Mouse (Mus musculus) liver, adult 2 months (tissue): ENCODE results near the gene Dtx2. TPM values are rescaled to one million over a fixed set of nuclear protein-coding genes. Genes with fewer than 3 reads are reported as not detected.
"Not testable (repeated sequence)": the region's sequence is repeated elsewhere in the genome, so short reads cannot be mapped to it uniquely, and the experiment has no call there.

Experiments
- DNase-seq: peaks from one replicate; pipeline ENCODE4 v3.0.0-alpha.2; 2011; ENCODE audit warnings: low read depth, low spot score; ENCODE audit errors: extremely low read depth
- H3K27ac ChIP-seq: fragments of 200-500 bp; replicated peaks from 2 replicates; pipeline ENCODE4 v1.5.1; 2012; ENCODE audit warnings: low read depth, mild to moderate bottlenecking, control low read depth, inconsistent platforms, low read length; ENCODE audit not compliant: insufficient read depth
- H3K27me3 ChIP-seq: fragments of 200-500 bp; 2 replicates; pipeline ENCODE4 v1.6.1; 2012; ENCODE audit warnings: mild to moderate bottlenecking, moderate library complexity, low read length, inconsistent platforms; ENCODE audit not compliant: control insufficient read depth, insufficient read depth
- H3K36me3 ChIP-seq: fragments of 200-500 bp; 2 replicates; pipeline ENCODE4 v1.6.1; 2012; ENCODE audit warnings: low read length, inconsistent platforms; ENCODE audit not compliant: control insufficient read depth, insufficient read depth
- H3K4me1 ChIP-seq: fragments of 200-500 bp; 2 replicates; pipeline ENCODE4 v1.6.1; 2011; ENCODE audit warnings: low read length; ENCODE audit not compliant: control insufficient read depth, insufficient read depth
- H3K4me3 ChIP-seq: fragments of 200-500 bp; 2 replicates; pipeline ENCODE4 v1.5.1; 2011; ENCODE audit warnings: low read depth, mild to moderate bottlenecking, control low read depth, low read length, moderate library complexity; ENCODE audit not compliant: insufficient read depth
- H3K79me2 ChIP-seq: fragments of 200-500 bp; 2 replicates; pipeline ENCODE4 v1.6.1; 2012; ENCODE audit warnings: inconsistent platforms, mild to moderate bottlenecking, low read length, moderate library complexity; ENCODE audit not compliant: control insufficient read depth, insufficient read depth
- H3K9ac ChIP-seq: fragments of 200-500 bp; 2 replicates; pipeline ENCODE4 v1.6.1; 2012; ENCODE audit warnings: low read depth, mild to moderate bottlenecking, control low read depth, inconsistent platforms, low read length
- CTCF ChIP-seq: fragments of 200-500 bp; IDR thresholded peaks from 2 replicates; pipeline ENCODE4 v1.5.1; 2011; ENCODE audit warnings: low read depth, low read length, control low read depth
- POLR2A ChIP-seq: fragments of 200-500 bp; IDR thresholded peaks from 2 replicates; pipeline ENCODE4 v1.6.1; 2011; ENCODE audit warnings: low read length, control low read depth; ENCODE audit not compliant: insufficient read depth; ENCODE audit errors: extremely low read depth
- WGBS: fragments of 180-500 bp; shearing (Covaris S2); methylation state at CpG from one replicate; pipeline ENCODE4 v1.1.7; 2018; 5-methylcytosine and 5-hydroxymethylcytosine counted together
- polyA plus RNA-seq: library from polyadenylated mRNA; depleted of rRNA; stranded (reverse); fragments of >200 nt; gene quantifications from 2 replicates; pipeline ENCODE4 v1.2.3, GENCODE M21; 2012
- total RNA-seq: library from RNA; depleted of rRNA; stranded (reverse); fragments of >200 nt; gene quantifications from 2 replicates; pipeline ENCODE4 v1.2.3, GENCODE M21; 2014

Gene Dtx2
- total and polyA plus RNA-seq, 2 experiments = 1.0 to 7.1 TPM

DNA sequence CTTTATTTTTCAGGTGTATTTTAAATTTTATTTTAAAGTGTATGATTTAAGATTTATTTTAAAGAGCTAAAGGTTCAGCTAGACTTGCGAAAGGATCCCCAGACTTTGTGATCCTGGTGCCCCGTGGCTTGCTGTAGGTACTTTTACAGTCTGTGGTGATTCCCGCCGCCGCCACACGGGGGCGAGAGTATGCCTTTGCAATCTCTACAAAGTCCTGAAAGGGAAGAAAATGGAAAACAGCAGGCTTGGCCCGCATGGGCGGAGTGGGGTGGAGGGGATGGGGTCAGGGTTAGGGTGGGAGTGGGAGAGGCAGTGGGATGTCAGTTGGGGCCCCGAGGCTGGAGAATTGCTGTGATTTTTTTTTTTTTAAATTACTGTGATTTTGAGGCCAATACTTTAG is 51.4 kb downstream of the Dtx2 start:
- H3K27me3 ChIP-seq = no peaks in the 10 kb centered on the region
- no peaks in the 10 kb centered on the region for H3K36me3 ChIP-seq
- H3K4me3 ChIP-seq = no peak overlapping the region
- H3K79me2 ChIP-seq = no peaks in the 10 kb centered on the region
- DNase-seq = peak; percentile 24
- TF ChIP-seq CTCF (peak; percentile 89), POLR2A (no peak)
- WGBS = 3% methylated on average over 10 of the region's 10 CpGs
- no peaks in the 10 kb centered on the region for H3K4me1 ChIP-seq
- H3K9ac ChIP-seq = no peak overlapping the region
- H3K27ac ChIP-seq = no peak overlapping the region

DNA sequence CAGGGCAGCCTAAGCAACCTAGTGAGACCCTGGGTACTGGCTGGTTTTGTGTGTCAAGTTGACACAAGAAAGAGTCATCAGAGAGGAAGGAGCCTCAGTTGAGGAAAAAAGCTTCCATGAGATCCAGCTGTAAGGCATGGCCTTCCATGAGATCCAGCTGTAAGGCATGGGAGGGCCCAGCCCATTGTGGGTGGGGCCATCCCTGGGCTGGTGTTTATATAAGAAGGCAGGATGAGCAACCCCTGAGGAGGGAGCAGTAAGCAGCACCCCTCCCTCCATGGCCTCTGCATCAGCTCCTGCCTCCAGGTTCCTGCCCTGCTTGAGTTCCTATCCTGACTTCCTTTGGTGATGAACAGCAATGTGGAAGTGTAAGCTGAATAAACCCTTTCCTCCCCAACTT is 53.9 kb downstream of the Dtx2 start:
- DNase-seq, H3K36me3 ChIP-seq, H3K4me1 ChIP-seq, H3K79me2 ChIP-seq, H3K27me3 ChIP-seq, H3K27ac ChIP-seq, H3K9ac ChIP-seq, H3K4me3 ChIP-seq: not testable (repeated sequence)

DNA sequence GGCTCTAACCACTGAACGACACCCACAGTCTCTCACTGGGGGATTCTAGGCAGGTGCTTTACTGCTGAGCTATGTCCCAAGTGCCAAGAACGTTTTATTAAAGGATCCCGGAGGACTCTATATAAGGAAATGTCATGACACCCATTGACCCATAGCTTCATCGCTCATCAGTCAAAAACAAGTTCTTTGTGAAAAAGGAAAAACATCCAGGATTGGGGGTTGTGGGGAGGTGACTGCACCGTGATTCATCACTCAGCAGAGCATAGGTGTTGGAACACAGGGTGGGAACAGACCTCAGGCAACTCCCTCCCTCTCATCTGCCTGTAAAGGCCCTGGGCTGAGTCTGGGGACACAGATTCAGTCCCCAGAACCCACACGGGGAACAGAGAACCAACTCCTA is 55.3 kb downstream of the Dtx2 start:
- no peak overlapping the region for H3K9ac ChIP-seq
- H3K27ac ChIP-seq = no peak overlapping the region
- no peak for TF ChIP-seq POLR2A
- TF ChIP-seq CTCF = no peak
- no peaks in the 10 kb centered on the region for H3K4me1 ChIP-seq
- H3K79me2 ChIP-seq = no peaks in the 10 kb centered on the region
- no peaks in the 10 kb centered on the region for H3K36me3 ChIP-seq
- no peak overlapping the region for H3K4me3 ChIP-seq
- DNase-seq = no peak
- 73% methylated on average over 6 of the region's 6 CpGs for WGBS
- H3K27me3 ChIP-seq = no peaks in the 10 kb centered on the region

DNA sequence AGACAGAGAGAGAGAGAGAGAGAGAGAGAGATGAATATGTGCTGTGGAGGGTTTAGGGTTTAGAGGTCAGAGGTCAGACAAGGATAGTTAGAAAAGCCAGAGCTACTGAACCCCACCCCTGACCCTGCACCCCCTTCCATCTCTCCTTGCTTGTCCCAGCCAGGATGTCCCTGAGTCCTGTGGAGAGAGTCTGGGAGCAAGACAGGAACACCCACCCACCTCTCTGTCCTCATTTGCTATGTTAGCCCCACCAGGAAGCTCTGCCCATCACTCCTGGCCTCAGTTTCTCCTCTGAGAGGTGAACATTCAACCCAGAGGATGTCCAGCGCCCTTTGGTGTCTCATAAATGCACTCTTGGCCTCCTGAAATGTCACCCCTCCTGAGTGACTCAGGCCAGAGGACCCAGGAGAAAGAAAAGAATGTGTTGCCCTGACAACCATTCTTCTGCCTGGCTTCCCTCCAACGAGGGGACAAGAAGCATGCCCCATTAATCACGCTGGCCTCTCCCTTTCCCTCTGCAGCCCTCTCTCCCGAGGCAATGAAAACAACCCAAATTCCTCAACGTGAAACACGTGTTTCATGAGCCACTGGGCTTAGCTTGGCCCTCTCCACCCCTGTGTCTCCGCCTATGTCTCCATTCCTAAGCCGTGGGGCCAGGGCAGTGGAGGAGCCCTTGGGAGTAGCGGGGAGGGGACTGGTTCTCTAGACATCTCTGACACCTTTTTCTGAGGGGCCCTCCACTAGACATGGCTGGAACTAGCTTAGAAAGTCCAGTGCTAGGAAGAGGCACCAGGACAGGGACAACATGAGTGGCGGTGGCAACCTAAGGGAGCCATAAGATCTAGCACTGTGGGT is 56.9 kb downstream of the Dtx2 start:
- H3K27ac ChIP-seq = no peak overlapping the region

DNA sequence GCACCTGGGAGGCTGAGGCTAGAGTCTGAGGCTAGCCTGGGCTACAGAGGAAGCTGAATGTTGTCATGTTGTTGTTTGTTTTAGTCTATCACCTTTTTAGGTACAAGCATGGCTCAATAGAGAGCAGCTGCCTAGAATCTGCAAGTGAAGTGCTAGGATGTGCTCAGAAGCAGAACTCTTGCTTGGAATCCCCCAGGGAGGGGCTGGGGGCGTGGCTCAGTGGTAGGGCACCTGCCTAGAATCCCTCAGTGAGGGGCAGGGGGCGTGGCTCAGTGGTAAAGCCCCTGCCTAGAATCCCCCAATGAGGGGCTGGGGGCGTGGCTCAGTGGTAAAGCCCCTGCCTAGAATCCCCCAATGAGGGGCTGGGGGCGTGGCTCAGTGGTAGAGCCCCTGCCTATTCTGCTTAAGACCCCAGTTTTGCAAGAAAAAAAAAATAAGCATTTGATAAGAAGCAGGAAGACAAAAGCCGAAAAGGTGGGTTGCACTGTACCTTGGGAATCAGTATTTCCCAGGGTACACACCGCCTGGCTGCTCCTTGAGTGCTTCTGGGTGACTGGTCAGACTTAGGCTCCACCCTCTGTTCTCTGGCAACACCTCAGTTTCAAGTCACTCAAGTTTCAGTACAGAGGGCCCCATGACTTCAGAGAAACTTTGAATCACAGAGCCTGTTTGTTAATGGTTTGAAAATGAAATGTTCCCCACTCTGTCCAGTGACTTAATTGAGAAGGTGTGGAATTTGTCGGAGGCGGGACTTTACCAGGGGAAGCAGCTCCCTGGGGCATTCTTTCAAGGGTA is 58.5 kb downstream of the Dtx2 start:
- Histone ChIP-seq H3K79me2 (no peaks in the 10 kb centered on the region), H3K4me3 (no peak overlapping the region), H3K27me3 (no peaks in the 10 kb centered on the region), H3K4me1 (no peaks in the 10 kb centered on the region), H3K36me3 (no peaks in the 10 kb centered on the region), H3K9ac (no peak overlapping the region), H3K27ac (no peak overlapping the region)
- 78% methylated on average over 8 of the region's 8 CpGs for WGBS
- DNase-seq = no peak
- TF ChIP-seq CTCF = no peak
- TF ChIP-seq POLR2A = no peak

More for the DNA sequence above, 56.9 kb downstream of the Dtx2 start:
- TF ChIP-seq POLR2A (no peak), CTCF (no peak)
- Histone ChIP-seq H3K9ac (no peak overlapping the region), H3K79me2 (no peaks in the 10 kb centered on the region), H3K36me3 (no peaks in the 10 kb centered on the region), H3K4me1 (no peaks in the 10 kb centered on the region), H3K27me3 (no peaks in the 10 kb centered on the region), H3K4me3 (no peak overlapping the region)
- WGBS = 38% methylated on average over 10 of the region's 10 CpGs
- DNase-seq = no peak

DNA sequence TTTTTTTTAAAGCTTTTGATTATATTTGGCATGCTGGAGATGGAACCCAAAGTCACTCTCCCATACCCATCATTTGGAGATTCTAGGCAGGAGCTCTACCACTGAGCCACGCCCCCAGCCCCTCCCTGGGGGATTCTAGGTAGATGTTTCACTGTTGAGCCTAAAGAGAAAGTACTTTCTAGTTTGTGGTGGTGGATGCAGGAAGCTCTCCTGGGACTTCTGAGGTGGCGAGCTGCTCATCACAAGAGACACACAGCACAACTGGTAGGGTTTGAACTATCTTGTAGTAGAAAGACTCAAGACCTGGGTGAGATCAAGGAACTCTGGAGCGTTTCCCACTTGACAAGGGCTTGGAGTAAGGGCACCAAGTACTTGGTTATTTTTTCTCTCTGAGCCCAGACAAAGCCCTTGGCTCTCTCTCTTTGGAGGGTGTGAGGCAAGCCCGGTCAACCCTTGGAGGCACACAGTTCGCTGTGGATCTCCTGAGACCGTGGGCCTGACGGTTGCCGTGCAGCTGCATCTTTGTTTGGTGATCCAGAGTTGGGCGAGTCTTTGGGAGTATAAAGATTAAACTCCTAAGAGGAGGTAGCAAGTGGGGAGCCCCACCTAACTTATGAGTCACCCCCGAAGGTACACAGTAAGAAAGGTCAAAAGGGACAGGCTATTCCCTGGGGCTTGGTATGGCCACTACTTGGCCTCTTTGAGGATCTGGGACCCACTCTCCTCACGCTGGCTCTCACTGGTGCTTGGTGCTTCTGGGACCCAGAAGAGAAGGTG is 59.9 kb downstream of the Dtx2 start, which contains the start of gene Upk3bl:
Gene Upk3bl (plus strand): TSS at position 192 of the 777 bp plus-strand sequence.
- no peaks in the 10 kb centered on the region for H3K79me2 ChIP-seq
- H3K36me3 ChIP-seq = no peaks in the 10 kb centered on the region
- H3K9ac ChIP-seq = no peak within 1 kb of the TSS
- DNase-seq = no peak
- no peaks in the 10 kb centered on the region for H3K4me1 ChIP-seq
- no peak for TF ChIP-seq CTCF
- TF ChIP-seq POLR2A = no peak
- H3K27me3 ChIP-seq = no peaks in the 10 kb centered on the region
- no peak within 1 kb of the TSS for H3K27ac ChIP-seq
- WGBS = 90% methylated on average over 11 of the region's 11 CpGs
- no peak within 1 kb of the TSS for H3K4me3 ChIP-seq
